Mouse (Mus musculus) liver, postnatal 0 days (tissue): Measurements from ENCODE around the gene Dclk1. TPM values are rescaled to one million over a fixed set of nuclear protein-coding genes. Genes with fewer than 3 reads are reported as not detected.

Source experiments
- ATAC-seq: fragments of 200-750 bp; cut with Nextera tagmentation; 2 replicates; pipeline ENCODE4 v1.8.0; 2017; ENCODE audit warnings: mild to moderate bottlenecking, moderate library complexity
- DNase-seq: peaks from one replicate; pipeline ENCODE4 v3.0.0-alpha.2; 2016
- H3K27ac ChIP-seq: fragments of 300-500 bp; sonication (generic); 2 replicates; pipeline ENCODE4 v1.5.1; 2014; ENCODE audit warnings: antibody characterized with exemption, moderate library complexity, mild to moderate bottlenecking, low read depth
- H3K27me3 ChIP-seq: fragments of 300-500 bp; sonication (generic); 2 replicates; pipeline ENCODE4 v1.6.1; 2014; ENCODE audit warnings: low read length, control low read depth, mixed read lengths; ENCODE audit not compliant: insufficient read depth
- H3K36me3 ChIP-seq: fragments of 300-500 bp; sonication (generic); replicated peaks from 2 replicates; pipeline ENCODE4 v1.6.1; 2014; ENCODE audit warnings: mild to moderate bottlenecking, control low read depth, low read length, moderate library complexity, mixed read lengths; ENCODE audit not compliant: insufficient read depth
- H3K4me1 ChIP-seq: fragments of 300-500 bp; sonication (generic); 2 replicates; pipeline ENCODE4 v1.6.1; 2014; ENCODE audit warnings: antibody characterized with exemption, mild to moderate bottlenecking, control low read depth; ENCODE audit not compliant: insufficient read depth
- H3K4me2 ChIP-seq: fragments of 300-500 bp; sonication (generic); 2 replicates; pipeline ENCODE4 v1.6.1; 2014; ENCODE audit warnings: low read depth, mild to moderate bottlenecking, low read length, moderate library complexity, mixed read lengths
- H3K4me3 ChIP-seq: fragments of 300-500 bp; sonication (generic); 2 replicates; pipeline ENCODE4 v1.5.1; 2014; ENCODE audit warnings: low read depth, low read length
- H3K9ac ChIP-seq: fragments of 300-500 bp; sonication (generic); replicated peaks from 2 replicates; pipeline ENCODE4 v1.6.1; 2014; ENCODE audit warnings: mild to moderate bottlenecking, moderate library complexity
- H3K9me3 ChIP-seq: fragments of 300-500 bp; sonication (generic); 2 replicates; pipeline ENCODE4 v1.6.1; 2016; ENCODE audit warnings: mild to moderate bottlenecking, control low read depth, low read length, mixed read lengths
- CTCF ChIP-seq: sonication (generic); IDR thresholded peaks from 2 replicates; pipeline ENCODE4 v1.5.1; 2016; ENCODE audit warnings: antibody characterized with exemption, low read depth
- EP300 ChIP-seq: IDR thresholded peaks from 2 replicates; pipeline ENCODE4 v1.6.1; 2016; ENCODE audit warnings: antibody characterized with exemption, low read depth, mild to moderate bottlenecking
- WGBS: fragments of 180-500 bp; shearing (Covaris S2); extraction: QIAGEN DNeasy Blood & Tissue Kit; methylation state at CpG from one replicate; pipeline ENCODE4 v1.1.7; 2014; ENCODE audit not compliant: insufficient replicate concordance; 5-methylcytosine and 5-hydroxymethylcytosine counted together
- polyA plus RNA-seq: library from polyadenylated mRNA; unstranded; fragments of >200 nt; fragmentation: Nextera tagmentation; extraction: Ambion mirVana; gene quantifications from 2 replicates; pipeline ENCODE4 v1.2.1, GENCODE M21; 2015

Gene Dclk1
- polyA plus RNA-seq, 1 experiment from 2014 or later, result 0.11 TPM

DNA sequence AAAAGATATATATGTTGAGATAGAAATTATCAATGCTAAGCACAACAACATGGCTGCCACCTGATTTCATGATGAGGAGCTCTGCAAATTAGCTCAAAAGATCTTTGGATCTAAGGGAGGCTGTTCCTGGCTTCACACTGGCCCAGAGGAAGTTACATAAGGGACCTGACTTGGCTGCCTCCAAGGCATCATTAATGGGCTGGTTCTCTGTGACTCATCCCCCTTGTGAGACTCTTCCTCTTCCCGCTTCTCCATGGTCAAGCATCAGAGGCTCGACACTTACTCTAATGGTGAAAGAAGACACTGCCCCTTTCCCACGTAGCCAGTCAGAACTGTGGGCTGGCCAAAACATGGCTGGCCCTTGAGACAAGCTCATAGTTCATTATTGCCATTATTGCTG lies 209.7 kb downstream of the Dclk1 start:
- WGBS, result 60% methylated on average over 3 of the region's 3 CpGs
- H3K9me3 ChIP-seq, result no peaks in the 10 kb centered on the region
- H3K36me3 ChIP-seq, result no peaks in the 10 kb centered on the region
- no peak for TF ChIP-seq CTCF
- no peak for TF ChIP-seq EP300
- H3K27ac ChIP-seq, result no peak overlapping the region
- H3K4me1 ChIP-seq, result no peaks in the 10 kb centered on the region
- no peaks in the 10 kb centered on the region for H3K27me3 ChIP-seq
- DNase-seq, result no peak
- ATAC-seq, result no peak
- H3K4me3 ChIP-seq, result no peak overlapping the region
- no peak overlapping the region for H3K9ac ChIP-seq
- H3K4me2 ChIP-seq, result no peak overlapping the region

DNA sequence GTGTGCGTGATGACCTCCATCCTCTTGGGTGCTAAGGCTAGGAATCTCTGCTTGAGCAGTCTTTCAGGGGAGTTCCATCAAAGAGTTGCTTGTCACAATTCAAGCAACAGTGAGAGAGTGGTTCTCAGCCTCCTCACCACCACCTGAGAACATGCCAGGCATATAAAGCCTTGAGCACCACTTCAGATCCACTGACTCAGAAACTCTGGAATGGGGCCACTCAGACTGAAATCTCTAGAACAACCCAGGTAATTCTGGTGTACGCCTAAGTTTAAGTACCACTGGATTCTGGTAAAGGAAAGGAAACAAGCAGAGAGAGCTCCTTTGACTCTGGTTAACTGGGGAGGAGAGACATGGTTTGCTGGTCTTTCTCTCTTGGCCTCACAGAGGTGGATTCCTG lies 210.3 kb downstream of the Dclk1 start:
- no peak for DNase-seq
- no peak overlapping the region for H3K4me3 ChIP-seq
- no peaks in the 10 kb centered on the region for H3K27me3 ChIP-seq
- H3K4me2 ChIP-seq, result no peak overlapping the region
- TF ChIP-seq EP300, result no peak
- no peak for TF ChIP-seq CTCF
- ATAC-seq, result no peak
- no peaks in the 10 kb centered on the region for H3K4me1 ChIP-seq
- no peaks in the 10 kb centered on the region for H3K9me3 ChIP-seq
- no peak overlapping the region for H3K9ac ChIP-seq
- WGBS, result 77% methylated on average over 2 of the region's 2 CpGs
- H3K27ac ChIP-seq, result no peak overlapping the region
- no peaks in the 10 kb centered on the region for H3K36me3 ChIP-seq

DNA sequence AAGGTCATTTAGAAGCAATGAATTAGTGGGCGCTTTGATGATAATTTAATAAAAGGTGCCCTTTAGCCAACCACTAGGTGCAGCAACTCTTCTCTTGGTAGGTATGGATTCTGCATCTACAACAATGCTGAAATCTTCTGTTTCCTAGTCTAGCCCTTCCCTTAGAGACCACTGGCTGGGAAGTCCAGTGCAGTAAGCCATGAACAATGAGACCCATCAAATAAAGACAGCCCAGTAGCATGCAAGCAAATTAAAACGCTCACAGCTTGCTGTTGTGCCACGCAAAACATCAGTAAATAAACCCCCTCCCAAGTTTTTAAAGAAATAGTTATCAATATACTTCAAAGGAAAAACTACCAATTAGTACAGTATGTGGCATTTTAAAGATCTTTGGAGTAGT lies 218.9 kb downstream of the Dclk1 start:
- Histone ChIP-seq H3K9ac (no peak overlapping the region), H3K9me3 (no peaks in the 10 kb centered on the region), H3K27ac (no peak overlapping the region), H3K4me1 (no peaks in the 10 kb centered on the region; the same call in 1 of the 2 replicates), H3K4me3 (no peak overlapping the region), H3K4me2 (no peak overlapping the region), H3K27me3 (no peaks in the 10 kb centered on the region), H3K36me3 (no peaks in the 10 kb centered on the region)
- no peak for ATAC-seq
- WGBS, result 58% methylated on average over 3 of the region's 3 CpGs
- no peak for DNase-seq
- no peak for TF ChIP-seq CTCF
- no peak for TF ChIP-seq EP300

DNA sequence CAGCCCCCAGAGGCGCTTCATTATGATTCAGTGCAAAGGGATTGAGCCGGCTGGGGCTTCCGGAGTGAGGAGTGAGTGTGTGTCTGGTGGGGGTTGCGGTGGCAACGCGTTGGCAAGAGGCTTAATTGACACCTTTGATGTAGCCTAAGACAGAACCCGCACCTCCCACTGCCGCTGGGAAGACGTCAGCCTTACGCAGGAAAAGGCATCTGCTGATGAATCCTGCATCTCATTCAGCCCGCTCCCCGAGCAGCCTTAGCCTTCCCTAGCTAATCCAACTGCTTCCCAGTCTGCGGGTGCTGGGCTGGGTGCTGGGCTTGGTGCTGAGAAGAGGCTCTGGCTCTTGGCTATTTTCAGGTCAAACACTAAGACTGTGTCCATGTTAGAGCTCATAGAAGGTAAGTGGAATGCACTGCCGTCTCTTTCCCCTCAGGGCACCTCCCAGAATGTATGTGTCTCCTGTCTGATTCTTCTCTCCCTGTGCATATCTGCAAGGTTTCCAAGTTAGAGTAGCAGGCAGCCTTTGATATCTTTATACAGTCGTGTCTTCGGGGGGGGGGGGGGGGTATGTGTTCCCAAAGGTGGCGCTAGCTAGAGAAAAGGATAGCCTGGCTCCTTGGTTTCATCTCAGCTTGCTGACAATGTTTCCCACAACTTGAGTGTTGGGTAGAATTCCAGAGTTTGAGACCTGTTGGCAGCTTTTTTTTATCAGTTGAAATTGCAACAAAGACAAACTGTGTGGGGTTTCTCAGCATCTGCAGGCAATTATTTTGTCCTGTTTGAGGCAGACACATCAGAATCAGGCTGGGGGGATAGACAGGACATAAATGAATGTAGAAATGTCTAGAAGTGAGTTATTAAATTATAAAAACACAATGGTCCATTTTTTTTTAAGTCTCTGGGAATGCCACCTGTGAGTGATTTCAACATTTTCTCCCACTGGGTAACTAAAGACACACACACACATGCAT lies 219.8 kb downstream of the Dclk1 start:
- ATAC-seq (no peak), DNase-seq (no peak)
- Histone ChIP-seq H3K4me1 (no peaks in the 10 kb centered on the region; the same call in 1 of the 2 replicates), H3K4me3 (no peak overlapping the region), H3K9ac (no peak overlapping the region), H3K36me3 (no peaks in the 10 kb centered on the region), H3K27ac (no peak overlapping the region), H3K27me3 (no peaks in the 10 kb centered on the region), H3K9me3 (no peaks in the 10 kb centered on the region), H3K4me2 (no peak overlapping the region)
- no peak for TF ChIP-seq EP300
- TF ChIP-seq CTCF, result no peak
- 7% methylated on average over 17 of the region's 17 CpGs for WGBS

DNA sequence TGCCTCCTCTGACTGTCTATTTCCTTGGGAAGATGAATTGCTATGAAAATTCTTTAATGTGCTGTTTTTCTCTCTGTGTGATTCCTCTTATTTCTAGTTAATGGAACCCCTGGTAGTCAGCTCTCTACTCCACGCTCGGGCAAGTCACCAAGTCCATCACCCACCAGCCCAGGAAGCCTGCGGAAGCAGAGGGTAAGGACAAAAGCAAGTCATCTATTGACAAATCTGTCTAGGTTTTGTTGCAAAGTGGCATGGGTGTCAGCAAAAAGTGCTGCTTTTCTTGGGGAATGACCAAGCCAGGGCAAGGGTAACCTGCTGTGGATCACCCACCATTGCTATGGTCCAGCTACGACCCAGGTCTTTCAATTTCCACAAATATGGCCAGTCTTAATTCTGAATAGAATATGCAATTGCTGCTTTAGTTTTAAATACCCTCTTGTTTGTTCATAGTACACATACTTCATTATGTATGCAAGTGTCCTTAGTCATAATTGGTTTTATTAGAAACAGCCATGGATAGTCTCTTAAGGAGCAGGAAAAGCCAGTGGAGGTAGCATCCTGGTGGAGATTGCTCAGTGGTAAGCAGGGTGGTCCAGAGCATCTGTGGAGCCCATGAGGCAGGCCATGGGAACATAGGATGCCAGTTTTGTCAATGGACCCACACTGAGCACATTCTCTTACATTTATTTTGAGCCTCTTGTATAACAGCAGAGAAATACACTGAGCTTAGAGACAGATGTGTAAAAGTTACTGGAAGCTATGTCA lies 220.9 kb downstream of the Dclk1 start:
- no peaks in the 10 kb centered on the region for H3K27me3 ChIP-seq
- no peak overlapping the region for H3K27ac ChIP-seq
- WGBS, result 73% methylated on average over 4 of the region's 4 CpGs
- no peak for TF ChIP-seq CTCF
- H3K4me2 ChIP-seq, result no peak overlapping the region
- ATAC-seq, result no peak
- no peaks in the 10 kb centered on the region; the same call in 1 of the 2 replicates for H3K4me1 ChIP-seq
- DNase-seq, result no peak
- H3K4me3 ChIP-seq, result no peak overlapping the region
- no peaks in the 10 kb centered on the region for H3K36me3 ChIP-seq
- H3K9ac ChIP-seq, result no peak overlapping the region
- no peaks in the 10 kb centered on the region for H3K9me3 ChIP-seq

DNA sequence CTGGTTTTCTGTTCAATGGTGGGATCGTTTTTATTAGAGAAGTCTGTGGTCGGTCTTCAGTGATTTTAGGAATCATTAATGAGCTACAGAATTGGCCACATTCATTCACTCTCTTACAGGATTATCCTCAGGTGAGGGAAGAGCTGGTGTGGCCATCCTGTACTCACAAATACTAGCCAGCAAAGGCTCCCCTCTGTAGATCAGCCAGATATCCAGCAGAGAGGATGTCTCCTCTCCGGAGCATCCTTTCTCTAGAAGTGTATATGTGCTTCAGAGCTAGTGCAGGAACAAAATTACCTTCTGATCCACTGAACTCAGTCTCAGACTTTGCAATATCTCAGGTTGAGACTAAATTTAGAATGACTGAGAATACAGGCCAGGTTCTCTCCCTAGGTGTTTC lies 222.1 kb downstream of the Dclk1 start:
- ATAC-seq (no peak), DNase-seq (no peak)
- whole genome bisulfite sequencing, result 66% methylated on average over 3 of the region's 3 CpGs
- H3K27ac ChIP-seq, result no peak overlapping the region
- H3K36me3 ChIP-seq, result no peaks in the 10 kb centered on the region
- H3K4me3 ChIP-seq, result no peak overlapping the region
- no peaks in the 10 kb centered on the region; the same call in 1 of the 2 replicates for H3K4me1 ChIP-seq
- TF ChIP-seq CTCF (no peak), EP300 (no peak)
- no peaks in the 10 kb centered on the region for H3K27me3 ChIP-seq
- no peaks in the 10 kb centered on the region for H3K9me3 ChIP-seq
- H3K9ac ChIP-seq, result no peak overlapping the region
- no peak overlapping the region for H3K4me2 ChIP-seq
